Mouse (Mus musculus) thymus, adult 2 months (tissue): Measurements from ENCODE around the gene Ppm1l. TPM values are rescaled to one million over a fixed set of nuclear protein-coding genes. Genes with fewer than 3 reads are reported as not detected.

Source experiments
- DNase-seq: peaks from one replicate; pipeline ENCODE4 v3.0.0; 2021
- H3K27ac ChIP-seq: fragments of 200-500 bp; 2 replicates; pipeline ENCODE4 v1.5.1; 2012; ENCODE audit warnings: low read length, control low read depth; ENCODE audit not compliant: control insufficient read depth, insufficient read depth
- H3K27me3 ChIP-seq: fragments of 200-500 bp; 2 replicates; pipeline ENCODE4 v1.6.1; 2012; ENCODE audit warnings: mild to moderate bottlenecking, low read length, moderate library complexity, mixed read lengths; ENCODE audit not compliant: control insufficient read depth, insufficient read depth
- H3K36me3 ChIP-seq: fragments of 200-500 bp; 2 replicates; pipeline ENCODE4 v1.6.1; 2012; ENCODE audit warnings: mild to moderate bottlenecking, low read length, moderate library complexity; ENCODE audit not compliant: control insufficient read depth, insufficient read depth
- H3K4me1 ChIP-seq: fragments of 200-500 bp; replicated peaks from 2 replicates; pipeline ENCODE4 v1.6.1; 2012; ENCODE audit warnings: low read length; ENCODE audit not compliant: control insufficient read depth, insufficient read depth
- H3K4me3 ChIP-seq: fragments of 200-500 bp; 2 replicates; pipeline ENCODE4 v1.5.1; 2012; ENCODE audit warnings: mild to moderate bottlenecking, low read length, control low read depth, moderate library complexity; ENCODE audit not compliant: control insufficient read depth, insufficient read depth
- CTCF ChIP-seq: fragments of 200-500 bp; IDR thresholded peaks from 2 replicates; pipeline ENCODE4 v1.5.1; 2012; ENCODE audit warnings: mild to moderate bottlenecking, control low read depth, low read length, moderate library complexity, borderline replicate concordance; ENCODE audit not compliant: control insufficient read depth, poor library complexity, insufficient read depth; ENCODE audit errors: extremely low read depth
- POLR2A ChIP-seq: fragments of 200-500 bp; IDR thresholded peaks from 2 replicates; pipeline ENCODE4 v1.6.1; 2012; ENCODE audit warnings: mild to moderate bottlenecking, low read length, control low read depth, moderate library complexity; ENCODE audit not compliant: control insufficient read depth, poor library complexity, insufficient read depth; ENCODE audit errors: extremely low read depth
- WGBS: fragments of 180-500 bp; shearing (Covaris S2); methylation state at CpG from one replicate; pipeline ENCODE4 v1.1.7; 2018; 5-methylcytosine and 5-hydroxymethylcytosine counted together
- polyA plus RNA-seq: library from polyadenylated mRNA; depleted of rRNA; stranded (reverse); fragments of >200 nt; gene quantifications from 2 replicates; pipeline ENCODE4 v1.2.3, GENCODE M21; 2012

Ppm1l gene
- polyA plus RNA-seq, 1 experiment, result 2.6 TPM

DNA sequence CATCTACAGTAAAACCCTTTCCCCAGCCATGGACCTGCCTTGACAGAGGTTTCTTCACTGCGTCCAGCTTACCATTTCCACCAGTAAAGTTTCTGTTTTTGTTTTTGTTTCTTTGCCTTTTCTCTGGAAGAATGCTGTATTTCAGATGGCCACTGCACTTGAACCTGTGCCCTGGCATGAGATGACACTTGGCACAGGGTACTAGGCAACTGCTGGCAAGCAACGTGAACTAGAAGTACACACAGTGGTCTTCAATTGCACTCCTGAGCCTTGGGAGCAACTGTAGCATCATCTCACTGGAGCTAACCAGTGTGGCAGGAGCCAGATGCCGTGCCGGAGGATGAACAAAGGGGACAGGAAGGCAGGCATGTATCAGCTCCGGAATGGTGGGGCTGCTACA, 255.9 kb downstream of the Ppm1l start:
- DNase-seq, result no peak
- Histone ChIP-seq H3K4me1 (no peaks in the 10 kb centered on the region), H3K27ac (no peak overlapping the region), H3K27me3 (no peaks in the 10 kb centered on the region), H3K36me3 (no peaks in the 10 kb centered on the region), H3K4me3 (no peak overlapping the region)
- WGBS, result 96% methylated on average over 5 of the region's 5 CpGs
- TF ChIP-seq POLR2A (no peak), CTCF (no peak)

DNA sequence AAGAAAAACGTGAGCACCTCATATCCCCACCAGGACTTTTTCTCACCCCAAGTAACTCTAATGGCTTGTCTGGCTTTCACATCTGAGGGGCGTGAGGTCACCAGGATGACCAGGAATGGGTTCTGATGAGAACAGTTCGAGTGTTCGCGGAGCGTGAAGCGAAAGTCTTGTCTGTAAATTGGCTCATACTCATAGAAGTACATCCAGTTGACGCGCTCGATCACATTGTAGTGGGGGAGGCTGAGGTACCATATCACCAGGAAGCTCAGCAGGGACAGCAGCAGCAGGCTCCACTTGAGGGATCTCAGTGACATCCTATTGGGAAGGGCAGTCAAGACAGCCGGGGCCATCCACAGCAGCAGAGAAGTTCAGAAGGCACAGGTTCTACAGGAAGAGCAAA, 258.9 kb downstream of the Ppm1l start:
- Histone ChIP-seq H3K36me3 (no peaks in the 10 kb centered on the region), H3K4me1 (no peaks in the 10 kb centered on the region), H3K27me3 (no peaks in the 10 kb centered on the region), H3K27ac (no peak overlapping the region), H3K4me3 (no peak overlapping the region)
- WGBS, result 97% methylated on average over 11 of the region's 11 CpGs
- TF ChIP-seq CTCF, result no peak
- DNase-seq, result no peak

DNA sequence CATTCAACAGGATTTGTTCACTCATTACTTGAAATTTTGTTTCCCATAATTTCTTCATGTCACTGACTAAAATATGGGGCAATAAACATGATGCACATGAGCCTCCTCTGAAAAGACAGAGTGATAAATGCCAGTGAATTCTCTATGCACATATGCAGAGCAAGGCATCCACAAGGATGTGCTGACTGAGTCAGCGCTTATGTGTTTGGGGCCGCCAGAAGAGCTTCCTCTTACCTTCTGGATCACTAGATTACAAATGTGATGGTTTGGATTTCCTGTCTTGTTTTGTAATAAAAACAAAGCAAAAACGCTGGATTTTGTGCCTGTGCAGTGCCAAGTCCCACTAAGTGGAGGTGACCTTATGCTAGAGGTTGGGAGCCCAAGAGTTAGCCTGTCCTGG, 260.1 kb downstream of the Ppm1l start:
- Histone ChIP-seq H3K36me3 (no peaks in the 10 kb centered on the region), H3K4me1 (no peaks in the 10 kb centered on the region), H3K4me3 (no peak overlapping the region), H3K27me3 (no peaks in the 10 kb centered on the region), H3K27ac (no peak overlapping the region)
- no peak for DNase-seq
- TF ChIP-seq CTCF (no peak), POLR2A (no peak)
- WGBS, result 45% methylated on average over 3 of the region's 3 CpGs

DNA sequence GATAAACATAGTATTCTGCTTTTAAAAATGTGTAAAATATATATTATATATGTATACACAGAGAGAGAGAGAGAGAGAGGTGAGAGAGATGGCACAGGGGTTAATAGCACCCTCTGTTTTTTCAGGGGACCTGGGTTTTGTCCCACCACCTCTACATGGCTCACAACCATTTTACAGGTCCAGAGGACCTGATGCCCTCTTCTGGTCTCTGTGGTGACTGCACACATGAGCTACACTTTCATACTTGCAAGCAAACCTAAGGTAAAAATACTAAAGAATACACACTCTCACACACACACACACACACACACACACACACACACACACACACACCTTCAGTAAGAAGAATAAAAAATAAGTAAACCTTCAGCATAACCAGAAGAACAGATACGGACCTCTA, 262.1 kb downstream of the Ppm1l start:
- WGBS, result 93% methylated on average over 1 of the region's 1 CpGs
- DNase-seq, result no peak
- H3K4me3 ChIP-seq, result no peak overlapping the region
- no peaks in the 10 kb centered on the region for H3K27me3 ChIP-seq
- no peaks in the 10 kb centered on the region for H3K36me3 ChIP-seq
- no peaks in the 10 kb centered on the region for H3K4me1 ChIP-seq
- TF ChIP-seq POLR2A, result no peak
- TF ChIP-seq CTCF, result no peak
- no peak overlapping the region for H3K27ac ChIP-seq

DNA sequence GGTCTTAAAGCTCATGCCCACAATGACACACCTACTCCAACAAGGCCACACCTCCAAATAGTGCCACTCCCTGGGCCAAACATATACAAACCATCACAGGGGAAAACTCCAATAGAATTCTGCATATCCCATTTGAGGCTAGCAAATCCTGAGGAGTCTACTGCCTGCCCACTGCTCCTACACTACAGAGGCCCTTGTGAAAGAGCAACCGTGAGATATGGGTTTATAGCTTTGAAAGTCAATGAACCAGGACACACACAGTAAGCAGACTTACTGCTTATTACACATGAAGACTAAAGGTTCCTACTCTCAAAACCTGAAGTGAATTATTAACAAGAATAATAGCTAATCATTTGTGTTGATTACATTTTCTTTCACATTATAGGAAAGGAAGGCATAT, 267.1 kb downstream of the Ppm1l start:
- TF ChIP-seq POLR2A (no peak), CTCF (no peak)
- H3K36me3 ChIP-seq, result no peaks in the 10 kb centered on the region
- H3K4me3 ChIP-seq, result no peak overlapping the region
- H3K4me1 ChIP-seq, result no peaks in the 10 kb centered on the region
- no peaks in the 10 kb centered on the region for H3K27me3 ChIP-seq
- WGBS, result 94% methylated on average over 1 of the region's 1 CpGs
- no peak overlapping the region for H3K27ac ChIP-seq
- no peak for DNase-seq

DNA sequence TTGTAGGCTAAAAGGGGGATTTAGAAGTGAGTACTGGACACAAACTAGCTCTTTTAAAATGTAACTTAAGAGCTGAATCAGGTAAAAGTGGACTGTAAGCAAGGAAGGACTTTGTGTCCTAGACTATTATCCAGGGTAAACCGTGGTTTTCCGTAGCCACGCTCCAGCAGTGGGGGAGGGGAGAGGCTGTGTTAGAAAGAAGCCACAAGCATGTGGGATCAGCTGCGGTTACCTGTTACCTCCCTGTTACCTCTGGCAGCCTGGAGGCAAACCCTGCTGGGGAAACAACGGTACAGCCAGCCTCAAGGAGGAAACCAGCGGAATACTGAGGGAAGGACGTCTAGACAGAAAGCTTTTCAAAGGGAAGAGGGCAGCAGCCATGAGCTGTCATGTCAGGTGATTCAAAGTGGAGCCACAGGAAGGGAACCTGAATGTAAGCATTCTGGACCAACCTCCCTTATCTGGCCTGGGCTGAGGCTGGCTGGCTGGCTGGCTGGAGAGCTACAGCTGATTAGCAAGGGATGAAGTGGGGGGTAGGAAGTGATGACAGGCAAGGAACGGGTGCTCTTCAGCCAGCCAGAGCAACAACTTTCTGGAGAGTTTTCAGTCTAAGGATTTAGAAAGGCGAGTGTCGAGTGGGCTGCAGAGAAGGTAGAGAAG, 271.6 kb downstream of the Ppm1l start:
- Histone ChIP-seq H3K27ac (no peak overlapping the region), H3K27me3 (no peaks in the 10 kb centered on the region), H3K4me3 (no peak overlapping the region), H3K4me1 (no peaks in the 10 kb centered on the region), H3K36me3 (no peaks in the 10 kb centered on the region)
- 63% methylated on average over 10 of the region's 10 CpGs for WGBS
- TF ChIP-seq POLR2A (no peak), CTCF (no peak)
- DNase-seq, result no peak

DNA sequence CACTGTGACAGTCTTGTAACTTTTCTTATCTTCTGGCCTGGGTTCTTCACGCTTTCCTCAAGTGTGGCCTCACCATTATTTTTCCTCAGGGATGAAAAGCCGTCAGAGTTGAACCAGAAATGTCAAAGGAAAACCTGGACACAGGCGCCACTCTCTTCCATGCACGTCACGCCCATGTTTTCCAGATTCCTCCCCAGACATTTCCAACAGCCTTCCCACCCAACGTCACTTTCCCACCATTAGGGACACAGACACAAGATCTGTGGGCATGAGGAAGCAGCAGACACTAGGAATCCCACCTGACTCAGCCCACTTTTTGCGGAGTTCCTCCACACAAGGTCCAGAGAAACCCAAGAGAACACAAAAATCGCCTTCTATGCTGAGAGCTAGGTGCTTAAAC, 276.8 kb downstream of the Ppm1l start:
- TF ChIP-seq CTCF (no peak), POLR2A (no peak)
- H3K4me3 ChIP-seq, result no peak overlapping the region
- no peaks in the 10 kb centered on the region for H3K4me1 ChIP-seq
- no peaks in the 10 kb centered on the region for H3K36me3 ChIP-seq
- no peak overlapping the region for H3K27ac ChIP-seq
- no peak for DNase-seq
- H3K27me3 ChIP-seq, result no peaks in the 10 kb centered on the region
- WGBS, result 94% methylated on average over 8 of the region's 8 CpGs
